Mouse (Mus musculus): Measurements from ENCODE around the gene Rtn4rl1. TPM values are rescaled to one million over a fixed set of nuclear protein-coding genes. Genes with fewer than 3 reads are reported as not detected.

Gene Rtn4rl1
- polyA plus RNA-seq, 1 experiment from 2014 or later: 2.0 TPM

- Histone ChIP-seq H3K27ac (ENCODE audit: low read depth) (peak overlapping the region; percentile 30; the same call in 1 of the 2 replicates), H3K27me3 (ENCODE audit: insufficient read depth, low read length) (peaks cover 42% of the 10 kb centered on the region)
- 55% methylated on average over 6 of the region's 6 CpGs for WGBS (ENCODE audit: insufficient replicate concordance)
Measured at GRCm38 (mm10) chr11:75163379-75163778, 30.2 kb upstream of the Rtn4rl1 start.

GRCm38 (mm10) chr11:75164051-75164450 is 29.5 kb upstream of the Rtn4rl1 start:
- 64% methylated on average over 2 of the region's 2 CpGs for WGBS (ENCODE audit: insufficient replicate concordance)
- no peaks in the 10 kb centered on the region for H3K9me3 ChIP-seq (ENCODE audit: low read length)
- no peak overlapping the region for H3K4me3 ChIP-seq (ENCODE audit: low read depth, low read length)
- DNase-seq: no peak
- H3K4me2 ChIP-seq (ENCODE audit: low read depth, low read length): no peak overlapping the region
- H3K9ac ChIP-seq (replicated peaks): no peak overlapping the region
- TF ChIP-seq EP300 (IDR thresholded peaks at IDR 0.05; ENCODE audit: low read depth) (no peak), CTCF (IDR thresholded peaks at IDR 0.05; ENCODE audit: low read depth) (no peak)
- peaks cover 41% of the 10 kb centered on the region for H3K4me1 ChIP-seq (ENCODE audit: insufficient read depth)
- H3K27me3 ChIP-seq (ENCODE audit: insufficient read depth, low read length): peaks cover 49% of the 10 kb centered on the region
- ATAC-seq: no peak
- peak overlapping the region; percentile 30; the same call in 1 of the 2 replicates for H3K27ac ChIP-seq (ENCODE audit: low read depth)
- H3K36me3 ChIP-seq (replicated peaks; ENCODE audit: insufficient read depth, low read length): peaks cover 21% of the 10 kb centered on the region

More at GRCm38 (mm10) chr11:75163379-75163778, 30.2 kb upstream of the Rtn4rl1 start:
- no peaks in the 10 kb centered on the region for H3K9me3 ChIP-seq (ENCODE audit: low read length)
- ATAC-seq (peak; percentile 9; the same call in 1 of the 2 replicates), DNase-seq (peak; percentile 19)
- no peak overlapping the region for H3K9ac ChIP-seq (replicated peaks)
- H3K4me1 ChIP-seq (ENCODE audit: insufficient read depth): peaks cover 39% of the 10 kb centered on the region
- H3K4me2 ChIP-seq (ENCODE audit: low read depth, low read length): no peak overlapping the region
- TF ChIP-seq EP300 (IDR thresholded peaks at IDR 0.05; ENCODE audit: low read depth) (no peak), CTCF (IDR thresholded peaks at IDR 0.05; ENCODE audit: low read depth) (no peak)
- H3K36me3 ChIP-seq (replicated peaks; ENCODE audit: insufficient read depth, low read length): peaks cover 21% of the 10 kb centered on the region
- H3K4me3 ChIP-seq (ENCODE audit: low read depth, low read length): no peak overlapping the region

- Histone ChIP-seq H3K27ac (ENCODE audit: low read depth) (no peak overlapping the region), H3K4me2 (ENCODE audit: low read depth, low read length) (peak overlapping the region; percentile 24), H3K9ac (replicated peaks) (no peak overlapping the region), H3K4me1 (ENCODE audit: insufficient read depth) (peaks cover 44% of the 10 kb centered on the region), H3K27me3 (ENCODE audit: insufficient read depth, low read length) (peaks cover 56% of the 10 kb centered on the region), H3K4me3 (ENCODE audit: low read depth, low read length) (peak overlapping the region; percentile 62; the same call in 1 of the 2 replicates), H3K36me3 (replicated peaks; ENCODE audit: insufficient read depth, low read length) (peaks cover 20% of the 10 kb centered on the region), H3K9me3 (ENCODE audit: low read length) (no peaks in the 10 kb centered on the region)
- WGBS (ENCODE audit: insufficient replicate concordance): 11% methylated on average over 15 of the region's 15 CpGs
- peak; percentile 29; the same call in 1 of the 2 replicates for TF ChIP-seq CTCF (IDR thresholded peaks at IDR 0.05; ENCODE audit: low read depth)
- no peak for TF ChIP-seq EP300 (IDR thresholded peaks at IDR 0.05; ENCODE audit: low read depth)
- peak; percentile 52 for DNase-seq
- no peak for ATAC-seq
Measured at GRCm38 (mm10) chr11:75164750-75165149, 28.8 kb upstream of the Rtn4rl1 start.

- H3K4me3 ChIP-seq (ENCODE audit: low read depth, low read length): peak overlapping the region; percentile 62; the same call in 1 of the 2 replicates
- H3K9me3 ChIP-seq (ENCODE audit: low read length): no peaks in the 10 kb centered on the region
- peak; percentile 38 for ATAC-seq
- TF ChIP-seq CTCF (IDR thresholded peaks at IDR 0.05; ENCODE audit: low read depth) (peak; percentile 90), EP300 (IDR thresholded peaks at IDR 0.05; ENCODE audit: low read depth) (no peak)
- WGBS (ENCODE audit: insufficient replicate concordance): 10% methylated on average over 53 of the region's 54 CpGs
- H3K4me2 ChIP-seq (ENCODE audit: low read depth, low read length): peak overlapping the region; percentile 24
- H3K27me3 ChIP-seq (ENCODE audit: insufficient read depth, low read length): peaks cover 64% of the 10 kb centered on the region
- H3K27ac ChIP-seq (ENCODE audit: low read depth): no peak overlapping the region
- peaks cover 51% of the 10 kb centered on the region for H3K4me1 ChIP-seq (ENCODE audit: insufficient read depth)
- H3K9ac ChIP-seq (replicated peaks): peak overlapping the region; percentile 34; the same call in 1 of the 2 replicates
- peaks cover 13% of the 10 kb centered on the region for H3K36me3 ChIP-seq (replicated peaks; ENCODE audit: insufficient read depth, low read length)
- DNase-seq: peak; percentile 83
Measured at GRCm38 (mm10) chr11:75165441-75166192, 28.0 kb upstream of the Rtn4rl1 start.

DNA sequence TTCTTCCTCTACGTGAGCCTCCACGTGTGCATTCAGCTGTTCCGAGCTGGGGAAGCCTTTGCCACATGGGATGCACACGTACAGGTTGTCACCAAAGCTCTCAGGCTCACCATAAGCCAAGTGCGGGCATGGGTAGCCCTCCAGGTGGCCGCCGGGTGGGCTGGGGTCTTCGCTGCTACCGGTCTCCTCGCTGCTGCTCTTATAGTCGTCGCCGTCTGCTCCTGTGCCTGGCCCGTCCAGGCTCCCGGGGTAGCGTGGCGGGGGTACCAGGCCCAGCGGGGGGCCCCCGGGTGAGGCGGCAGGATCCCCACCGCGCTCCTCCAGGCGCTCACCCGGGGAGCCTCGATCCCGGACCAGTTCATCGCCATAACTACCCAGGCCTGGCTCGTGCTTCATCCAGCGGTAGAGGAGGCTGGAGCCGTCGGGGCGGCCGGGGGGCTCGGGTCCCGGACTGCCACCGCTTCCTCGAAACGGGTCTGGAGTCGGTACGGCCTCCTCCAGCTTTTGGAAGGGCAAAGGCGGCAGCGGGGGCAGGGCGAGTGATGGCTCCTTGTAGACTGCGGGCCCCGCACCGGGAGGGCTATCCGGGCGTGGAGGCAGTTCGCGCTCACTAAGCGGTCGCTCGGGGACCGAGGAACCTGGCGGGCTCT is 27.3 kb upstream of the Rtn4rl1 start:
- peak overlapping the region; percentile 62 for H3K4me3 ChIP-seq (ENCODE audit: low read depth, low read length)
- WGBS (ENCODE audit: insufficient replicate concordance): 14% methylated on average over 55 of the region's 55 CpGs
- DNase-seq: peak; percentile 38
- peak overlapping the region; percentile 34 for H3K9ac ChIP-seq (replicated peaks)
- no peaks in the 10 kb centered on the region for H3K9me3 ChIP-seq (ENCODE audit: low read length)
- no peak for ATAC-seq
- peaks cover 12% of the 10 kb centered on the region for H3K36me3 ChIP-seq (replicated peaks; ENCODE audit: insufficient read depth, low read length)
- TF ChIP-seq CTCF (IDR thresholded peaks at IDR 0.05; ENCODE audit: low read depth) (no peak), EP300 (IDR thresholded peaks at IDR 0.05; ENCODE audit: low read depth) (no peak)
- H3K4me2 ChIP-seq (ENCODE audit: low read depth, low read length): peak overlapping the region; percentile 91
- H3K27ac ChIP-seq (ENCODE audit: low read depth): no peak overlapping the region
- peaks cover 71% of the 10 kb centered on the region for H3K27me3 ChIP-seq (ENCODE audit: insufficient read depth, low read length)
- peaks cover 51% of the 10 kb centered on the region for H3K4me1 ChIP-seq (ENCODE audit: insufficient read depth)

Measured in liver, postnatal 0 days (tissue).